Mouse (Mus musculus): ENCODE results near the gene Fmnl2. TPM values are rescaled to one million over a fixed set of nuclear protein-coding genes. Genes with fewer than 3 reads are reported as not detected.

The Fmnl2 gene
- total RNA-seq, 1 experiment from 2014 or later = 3.5 TPM

- no peak for ATAC-seq (replicated peaks; ENCODE audit: low read depth, poor library complexity, severe bottlenecking)
These were observed 224.4 kb downstream of the Fmnl2 start for GRCm38 (mm10) chr2:53082045-53082444.

- no peak for ATAC-seq (replicated peaks; ENCODE audit: low read depth, poor library complexity, severe bottlenecking)
These were observed 224.8 kb downstream of the Fmnl2 start for GRCm38 (mm10) chr2:53082501-53082900.

GRCm38 (mm10) chr2:53083241-53083640 lies 225.6 kb downstream of the Fmnl2 start:
- 0 out of 2 replicates have a peak, but pooled peaks have one; percentile 54 for ATAC-seq (replicated peaks; ENCODE audit: low read depth, poor library complexity, severe bottlenecking)

- peak; percentile 93 for ATAC-seq (replicated peaks; ENCODE audit: low read depth, poor library complexity, severe bottlenecking)
These were observed 228.1 kb downstream of the Fmnl2 start for GRCm38 (mm10) chr2:53085617-53086202.

GRCm38 (mm10) chr2:53088744-53089143 lies 231.1 kb downstream of the Fmnl2 start:
- peak; percentile 60 for ATAC-seq (replicated peaks; ENCODE audit: low read depth, poor library complexity, severe bottlenecking)

- peak; percentile 90 for ATAC-seq (replicated peaks; ENCODE audit: low read depth, poor library complexity, severe bottlenecking)
These were observed 237.4 kb downstream of the Fmnl2 start for GRCm38 (mm10) chr2:53095031-53095430.

- 0 out of 2 replicates have a peak, but pooled peaks have one; percentile 7 for ATAC-seq (replicated peaks; ENCODE audit: low read depth, poor library complexity, severe bottlenecking)
These were observed 237.8 kb downstream of the Fmnl2 start for GRCm38 (mm10) chr2:53095489-53095888.

- no peak for ATAC-seq (replicated peaks; ENCODE audit: low read depth, poor library complexity, severe bottlenecking)
These were observed 242.4 kb downstream of the Fmnl2 start for GRCm38 (mm10) chr2:53100093-53100492.

- ATAC-seq (replicated peaks; ENCODE audit: low read depth, poor library complexity, severe bottlenecking) = no peak
These were observed 244.5 kb downstream of the Fmnl2 start for GRCm38 (mm10) chr2:53101885-53102740.

GRCm38 (mm10) chr2:53102901-53103300 lies 245.2 kb downstream of the Fmnl2 start:
- no peak for ATAC-seq (replicated peaks; ENCODE audit: low read depth, poor library complexity, severe bottlenecking)

- ATAC-seq (replicated peaks; ENCODE audit: low read depth, poor library complexity, severe bottlenecking) = no peak
These were observed 247.7 kb downstream of the Fmnl2 start for GRCm38 (mm10) chr2:53105408-53105807.

GRCm38 (mm10) chr2:53106056-53106455 lies 248.4 kb downstream of the Fmnl2 start:
- ATAC-seq (replicated peaks; ENCODE audit: low read depth, poor library complexity, severe bottlenecking) = no peak

GRCm38 (mm10) chr2:53106472-53106871 lies 248.8 kb downstream of the Fmnl2 start:
- ATAC-seq (replicated peaks; ENCODE audit: low read depth, poor library complexity, severe bottlenecking) = no peak

GRCm38 (mm10) chr2:53108547-53108946 lies 250.9 kb downstream of the Fmnl2 start:
- no peak for ATAC-seq (replicated peaks; ENCODE audit: low read depth, poor library complexity, severe bottlenecking)

- ATAC-seq (replicated peaks; ENCODE audit: low read depth, poor library complexity, severe bottlenecking) = peak; percentile 68
These were observed 264.1 kb downstream of the Fmnl2 start for GRCm38 (mm10) chr2:53121797-53122196.

- ATAC-seq (replicated peaks; ENCODE audit: low read depth, poor library complexity, severe bottlenecking) = peak; percentile 66; the same call in 1 of the 2 replicates
These were observed 268.3 kb downstream of the Fmnl2 start for GRCm38 (mm10) chr2:53125998-53126397.

GRCm38 (mm10) chr2:53129070-53129469 lies 271.4 kb downstream of the Fmnl2 start:
- no peak for ATAC-seq (replicated peaks; ENCODE audit: low read depth, poor library complexity, severe bottlenecking)

GRCm38 (mm10) chr2:53131567-53131966 lies 273.9 kb downstream of the Fmnl2 start:
- ATAC-seq (replicated peaks; ENCODE audit: low read depth, poor library complexity, severe bottlenecking) = no peak

GRCm38 (mm10) chr2:53146852-53147251 lies 289.2 kb downstream of the Fmnl2 start:
- ATAC-seq (replicated peaks; ENCODE audit: low read depth, poor library complexity, severe bottlenecking) = 0 out of 2 replicates have a peak, but pooled peaks have one; percentile 42

GRCm38 (mm10) chr2:53173966-53174365 lies 316.3 kb downstream of the Fmnl2 start:
- no peak for ATAC-seq (replicated peaks; ENCODE audit: low read depth, poor library complexity, severe bottlenecking)

- no peak for ATAC-seq (replicated peaks; ENCODE audit: low read depth, poor library complexity, severe bottlenecking)
These were observed 321.3 kb downstream of the Fmnl2 start for GRCm38 (mm10) chr2:53178966-53179365.

All from common myeloid progenitor, adult 5-6 weeks (primary cell).